Mouse (Mus musculus): ENCODE data around the gene Wbp2. TPM values are rescaled to one million over a fixed set of nuclear protein-coding genes. Genes with fewer than 3 reads are reported as not detected.

The Wbp2 gene
- total RNA-seq, 2 experiments from 2014 or later = 387 to 414 TPM

DNA sequence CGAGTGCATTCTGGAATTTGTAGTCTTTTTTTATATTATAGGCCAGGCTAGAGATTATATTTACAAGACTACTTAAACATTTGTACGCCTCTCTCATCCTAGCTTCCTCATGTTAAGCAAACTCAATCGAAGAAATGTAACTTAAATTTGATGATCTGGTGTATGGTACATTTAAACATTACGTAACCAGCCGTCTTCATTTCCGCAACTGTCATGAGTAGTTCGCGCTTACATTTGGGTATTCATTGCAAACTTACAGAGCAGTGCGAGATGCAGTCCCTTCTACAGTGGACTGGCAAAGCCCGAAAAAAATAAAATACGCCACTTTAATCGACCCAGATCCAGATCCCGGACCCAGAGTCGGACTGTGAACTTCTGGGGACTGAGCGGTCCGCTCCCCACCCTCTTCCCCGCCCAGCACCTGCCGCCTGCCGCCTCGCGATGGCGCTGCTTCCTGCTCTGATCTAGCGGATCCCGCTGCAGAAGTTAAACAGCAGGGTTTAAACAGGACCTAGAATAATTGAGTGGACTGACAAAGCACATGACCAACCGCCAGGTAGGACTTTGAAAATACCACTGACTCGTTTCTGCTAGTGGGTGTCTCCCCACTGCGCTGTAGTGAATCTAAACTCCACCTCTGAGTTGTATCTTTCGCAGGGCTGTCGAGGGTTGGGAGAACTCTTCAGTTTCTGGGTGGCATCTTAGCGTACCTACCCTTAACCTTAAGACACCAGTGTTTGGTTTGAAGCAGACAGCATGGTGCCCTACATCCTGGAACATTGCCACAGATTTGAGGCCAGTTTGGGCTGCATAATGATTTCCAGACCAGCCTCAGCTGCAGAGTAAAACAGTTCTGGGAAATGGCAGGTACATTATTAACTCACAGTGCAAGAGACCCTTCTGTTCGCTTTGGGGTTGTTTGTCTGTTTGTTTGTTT is 667 bp upstream of the Wbp2 start:
- peak; percentile 89 for TF ChIP-seq CTCF (IDR thresholded peaks at IDR 0.05)
- Histone ChIP-seq H3K27ac (peak overlapping the region; percentile 92), H3K4me3 (peak overlapping the region; percentile 72)
- peak; percentile 84 to 85 for DNase-seq (ENCODE audit: extremely low spot score in 1 of 2, low spot score in 2 of 2)
- intact Hi-C loops (cut with DNase I) = loop anchor here (1.0 to 5.0 kb wide), 3 partner anchors 43 to 135 kb away; partner anchors contain the start of gene Unk

DNA sequence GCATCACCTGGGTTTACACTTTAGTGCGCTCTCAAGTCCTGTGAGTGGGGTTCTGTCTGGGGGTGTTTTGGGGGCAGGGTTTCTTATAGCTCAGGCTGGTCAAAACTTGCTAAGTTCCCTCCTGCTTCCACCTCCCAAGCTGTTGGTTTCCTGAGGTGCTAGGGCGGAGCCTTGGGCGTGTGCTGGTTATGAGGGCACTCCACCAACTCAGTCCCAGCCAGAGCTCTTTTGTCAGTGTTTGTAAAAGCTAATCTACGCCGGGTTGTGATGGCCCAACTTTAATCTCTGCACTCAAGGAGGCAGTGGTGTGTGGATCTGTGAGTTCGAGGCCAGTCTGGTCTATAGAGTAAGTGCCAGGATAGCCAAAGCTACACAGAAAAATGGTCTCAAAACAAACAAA is 2.6 kb downstream of the Wbp2 start:
- TF ChIP-seq CTCF (IDR thresholded peaks at IDR 0.05) = no peak
- Histone ChIP-seq H3K27ac (no peak overlapping the region), H3K4me3 (no peak overlapping the region)
- intact Hi-C loops (cut with DNase I) = no loop called here
- no peak for DNase-seq (ENCODE audit: extremely low spot score in 1 of 2, low spot score in 2 of 2)

- intact Hi-C loops (cut with DNase I) = no loop called here
- H3K27ac ChIP-seq = no peak overlapping the region
- no peak for DNase-seq (ENCODE audit: extremely low spot score in 1 of 2, low spot score in 2 of 2)
- no peak overlapping the region for H3K4me3 ChIP-seq
- TF ChIP-seq CTCF (IDR thresholded peaks at IDR 0.05) = no peak
These were observed 3.6 kb downstream of the Wbp2 start for GRCm38 (mm10) chr11:116083096-116083672.

DNA sequence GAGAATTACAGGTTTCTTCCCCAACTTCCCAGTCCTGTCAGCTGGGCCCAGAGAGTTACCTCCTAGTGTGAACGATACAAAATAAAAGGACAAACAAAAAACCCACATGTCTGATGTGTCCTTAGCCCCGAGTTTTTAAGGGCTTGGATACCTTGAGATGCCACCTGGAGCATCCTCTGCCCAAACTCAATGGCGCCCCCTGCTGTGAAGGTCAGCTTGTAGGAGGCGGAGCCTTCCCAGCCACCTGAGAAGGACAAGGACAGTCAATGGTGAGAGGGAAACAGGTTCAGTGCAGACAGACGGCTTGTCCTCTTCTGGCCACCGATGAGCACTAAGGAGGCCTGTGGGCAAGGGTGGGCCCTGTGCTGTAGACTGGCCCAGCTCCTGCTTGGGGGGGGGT is 5.7 kb downstream of the Wbp2 start:
- peak overlapping the region; percentile 36; the same call in 1 of the 2 replicates for H3K27ac ChIP-seq
- intact Hi-C loops (cut with DNase I) = no loop called here
- no peak for DNase-seq (ENCODE audit: extremely low spot score in 1 of 2, low spot score in 2 of 2)

DNA sequence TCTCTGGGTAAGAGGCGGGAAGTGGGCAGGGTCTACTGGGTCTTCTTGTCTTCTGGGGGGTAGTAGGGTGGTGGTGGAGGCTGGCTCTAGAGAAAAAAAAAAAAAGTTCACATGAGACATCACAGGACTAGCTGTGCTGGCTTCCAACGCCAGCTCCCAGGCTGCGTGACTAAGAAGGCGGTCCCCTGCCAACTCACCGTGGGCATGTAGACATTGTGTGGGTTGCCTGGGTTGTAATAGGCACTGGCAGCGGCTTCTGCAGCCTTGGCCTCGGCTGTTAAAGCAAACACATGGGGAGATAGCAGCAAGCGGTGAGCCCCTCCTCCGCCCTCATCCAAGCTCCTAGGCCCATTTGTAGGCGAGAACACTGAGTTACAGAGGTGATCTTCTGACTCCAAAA is 7.3 kb downstream of the Wbp2 start:
- no peak for TF ChIP-seq CTCF (IDR thresholded peaks at IDR 0.05)
- H3K27ac ChIP-seq = peak overlapping the region; percentile 85

More for the DNA sequence above, 5.7 kb downstream of the Wbp2 start:
- peak; percentile 52 for TF ChIP-seq CTCF (IDR thresholded peaks at IDR 0.05)
- H3K4me3 ChIP-seq = no peak overlapping the region

GRCm38 (mm10) chr11:116078676-116079320 is 8.0 kb downstream of the Wbp2 start:
- TF ChIP-seq CTCF (IDR thresholded peaks at IDR 0.05) = no peak
- peak overlapping the region; percentile 85 for H3K27ac ChIP-seq
- DNase-seq (ENCODE audit: extremely low spot score in 1 of 2, low spot score in 2 of 2) = no peak
- H3K4me3 ChIP-seq = no peak overlapping the region
- intact Hi-C loops (cut with DNase I) = loop anchor here (2.0 kb wide), 1 partner anchor 16 kb away; no protein-coding TSS in a partner anchor

More for the DNA sequence above, 7.3 kb downstream of the Wbp2 start:
- no peak overlapping the region for H3K4me3 ChIP-seq
- intact Hi-C loops (cut with DNase I) = loop anchor here (2.0 kb wide), 1 partner anchor 17 kb away; no protein-coding TSS in a partner anchor
- DNase-seq (ENCODE audit: extremely low spot score in 1 of 2, low spot score in 2 of 2) = peak; percentile 72 to 82

- intact Hi-C loops (cut with DNase I) = loop anchor here (2.0 kb wide), 1 partner anchor 15 kb away; no protein-coding TSS in a partner anchor
- no peak for DNase-seq (ENCODE audit: extremely low spot score in 1 of 2, low spot score in 2 of 2)
- Histone ChIP-seq H3K27ac (peak overlapping the region; percentile 85), H3K4me3 (no peak overlapping the region)
- no peak for TF ChIP-seq CTCF (IDR thresholded peaks at IDR 0.05)
These were observed 8.6 kb downstream of the Wbp2 start for GRCm38 (mm10) chr11:116078221-116078620.

GRCm38 (mm10) chr11:116077446-116078204 is 9.2 kb downstream of the Wbp2 start, which contains the start of gene Unc13d:
Unc13d (minus strand) TSS chr11:116077961.
- intact Hi-C loops (cut with DNase I) = loop anchor here (2.0 kb wide), 1 partner anchor 15 kb away; no protein-coding TSS in a partner anchor
- H3K27ac ChIP-seq = peak within 1 kb of the TSS; percentile 85
- H3K4me3 ChIP-seq = no peak within 1 kb of the TSS
- no peak for DNase-seq (ENCODE audit: extremely low spot score in 1 of 2, low spot score in 2 of 2)
- TF ChIP-seq CTCF (IDR thresholded peaks at IDR 0.05) = peak; percentile 11; the same call in 1 of the 2 replicates

DNA sequence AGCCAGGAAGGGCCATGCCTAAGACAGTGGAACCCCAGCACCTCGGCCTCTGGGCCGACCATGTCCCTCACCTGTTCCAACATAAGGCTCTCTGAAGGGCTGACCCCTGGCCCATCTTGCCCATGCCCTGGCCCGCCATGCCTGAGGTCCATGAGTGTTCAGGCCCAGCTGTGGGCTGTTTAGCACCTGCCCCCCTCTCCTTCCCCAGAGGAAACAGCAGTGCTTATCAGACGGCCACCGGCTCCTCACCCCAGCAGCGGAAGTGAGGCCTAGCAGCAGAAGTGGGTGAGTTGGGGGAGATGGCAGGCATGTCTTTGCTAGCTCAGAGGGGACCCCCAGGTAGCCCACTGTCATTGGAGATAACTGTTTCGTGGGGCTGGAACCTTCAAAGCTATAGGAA is 10.0 kb downstream of the Wbp2 start:
- DNase-seq (ENCODE audit: extremely low spot score in 1 of 2, low spot score in 2 of 2) = no peak
- no peak overlapping the region for H3K27ac ChIP-seq
- no peak overlapping the region for H3K4me3 ChIP-seq
- intact Hi-C loops (cut with DNase I) = no loop called here
- TF ChIP-seq CTCF (IDR thresholded peaks at IDR 0.05) = no peak

- Histone ChIP-seq H3K4me3 (no peak overlapping the region), H3K27ac (no peak overlapping the region)
- TF ChIP-seq CTCF (IDR thresholded peaks at IDR 0.05) = no peak
- intact Hi-C loops (cut with DNase I) = no loop called here
- no peak for DNase-seq (ENCODE audit: extremely low spot score in 1 of 2, low spot score in 2 of 2)
These were observed 10.6 kb downstream of the Wbp2 start for GRCm38 (mm10) chr11:116076266-116076540.

Measured in left cerebral cortex, adult 2 months (tissue).